Mouse (Mus musculus) erythroblast, embryonic 14.5 days (primary cell): ENCODE measurements around the gene Prm2.

Source experiments
- GATA1 ChIP-seq: IDR thresholded peaks from 2 replicates; pipeline ENCODE4 v1.6.1; 2012; ENCODE audit warnings: low read length, inconsistent platforms, mixed read lengths
- TAL1 ChIP-seq: IDR thresholded peaks from 3 replicates; pipeline ENCODE4 v1.6.1; 2012; ENCODE audit warnings: low read length, inconsistent platforms, mixed read lengths

- TF ChIP-seq GATA1 (no peak), TAL1 (no peak)
These were observed 11.1 kb downstream of the Prm2 start for GRCm38 (mm10) chr16:10784793-10785370.
